Mouse (Mus musculus): ENCODE data around the gene Cadm1. TPM values are rescaled to one million over a fixed set of nuclear protein-coding genes. Genes with fewer than 3 reads are reported as not detected.

Gene Cadm1
- total and polyA plus RNA-seq, 3 experiments = 0.14 to 0.31 TPM; not detected in 1

- TF ChIP-seq NRF1 (IDR thresholded peaks at IDR 0.05; ENCODE audit: insufficient read depth, low read depth, low read length, poor library complexity, severe bottlenecking) (no peak), JUND (IDR thresholded peaks at IDR 0.05; ENCODE audit: low read depth, low read length) (no peak), TCF12 (IDR thresholded peaks at IDR 0.05; ENCODE audit: low read depth, low read length) (no peak), CHD2 (IDR thresholded peaks at IDR 0.05; ENCODE audit: low read length) (no peak), MAFK (IDR thresholded peaks at IDR 0.05; ENCODE audit: borderline replicate concordance, low read depth, low read length) (no peak)
Observed at GRCm38 (mm10) chr9:47574710-47575414, 44.9 kb downstream of the Cadm1 start (continued).

- Histone ChIP-seq H3K79me2 (ENCODE audit: control insufficient read depth, insufficient read depth, low read length, poor library complexity) (no peaks in the 10 kb centered on the region), H3K36me3 (ENCODE audit: control insufficient read depth in 1 of 2, insufficient read depth in 2 of 2, low read length in 2 of 2) (no peaks in the 10 kb centered on the region), H3K27ac (ENCODE audit: control insufficient read depth, low read depth, low read length) (no peak overlapping the region), H3K9ac (ENCODE audit: control insufficient read depth, low read depth, low read length, poor library complexity, severe bottlenecking) (no peak overlapping the region), H3K4me1 (ENCODE audit: control insufficient read depth in 1 of 2, insufficient read depth in 2 of 2, low read length in 2 of 2) (peaks cover 0 to 14% of the 10 kb centered on the region in 2 experiments; a peak in 1 of 4 replicates), H3K27me3 (ENCODE audit: control insufficient read depth in 1 of 2, insufficient read depth in 2 of 2, low read length in 2 of 2) (no peaks in the 10 kb centered on the region), H3K4me3 (ENCODE audit: control insufficient read depth in 1 of 2, insufficient read depth in 1 of 2, low read depth in 2 of 2, low read length in 2 of 2) (no peak overlapping the region), H3K9me3 (replicated peaks; ENCODE audit: insufficient read depth, low read length) (no peaks in the 10 kb centered on the region)
- TF ChIP-seq CHD1 (IDR thresholded peaks at IDR 0.05; ENCODE audit: low read depth, low read length) (no peak), TAL1 (IDR thresholded peaks at IDR 0.05; ENCODE audit: low read length) (no peak), CHD2 (IDR thresholded peaks at IDR 0.05; ENCODE audit: low read length) (no peak), CTCF (IDR thresholded peaks at IDR 0.05 in 2 of 3, conservative IDR thresholded peaks at IDR 0.05 in 1 of 3; ENCODE audit: control insufficient read depth in 1 of 3, insufficient read depth in 1 of 3, low read depth in 2 of 3, low read length in 3 of 3, poor library complexity in 1 of 3, severe bottlenecking in 1 of 3) (no peak), EP300 (IDR thresholded peaks at IDR 0.05; ENCODE audit: low read depth in 1 of 2, low read length in 2 of 2) (no peak), RAD21 (IDR thresholded peaks at IDR 0.05; ENCODE audit: low read depth, low read length) (no peak), MAZ (IDR thresholded peaks at IDR 0.05; ENCODE audit: low read depth, low read length) (no peak), HCFC1 (IDR thresholded peaks at IDR 0.05; ENCODE audit: low read depth, low read length) (no peak), MXI1 (IDR thresholded peaks at IDR 0.05; ENCODE audit: low read depth, low read length) (no peak), BHLHE40 (IDR thresholded peaks at IDR 0.05; ENCODE audit: borderline replicate concordance, low read depth, low read length) (no peak), KAT2A (conservative IDR thresholded peaks at IDR 0.05; ENCODE audit: low read depth, low read length) (no peak), ZKSCAN1 (IDR thresholded peaks at IDR 0.05; ENCODE audit: low read depth, low read length) (no peak), ZC3H11A (IDR thresholded peaks at IDR 0.05; ENCODE audit: low read depth, low read length) (no peak), E2F4 (IDR thresholded peaks at IDR 0.05; ENCODE audit: borderline replicate concordance, low read depth, low read length) (no peak), MYB (IDR thresholded peaks at IDR 0.05; ENCODE audit: low read depth, low read length) (no peak)
- no peak for DNase-seq (ENCODE audit: low read depth, low spot score)
Observed at GRCm38 (mm10) chr9:47575764-47576163, 45.8 kb downstream of the Cadm1 start.
